ENCODE assay signal across 11 mouse cellular contexts in genomic region chr5:125363894-125364293, GRCm38 (mm10). TPM values are rescaled to one million over a fixed set of nuclear protein-coding genes. Genes with fewer than 3 reads are reported as not detected.
DNase-seq lines count a peak whose midpoint lies in the region; ATAC-seq and TF ChIP-seq lines count a peak whose summit lies in the region.
"Had no signal": no experiment of that assay in that cellular context is flagged by ENCODE, and none has a peak within 500 bp of the region (broad histone marks: within the 10 kb centered on the region; RNA-seq: fewer than 3 reads in every experiment).

No protein-coding gene starts in this region.

- peaks cover 5% of the 10 kb centered on the region; the same call in 1 of the 2 replicates for H3K4me1 ChIP-seq in cerebellum, adult 2 months (ENCODE audit: control insufficient read depth, insufficient read depth, low read length)
- H3K4me1 ChIP-seq: neural tube, embryonic 15.5 days; stomach, embryonic 15.5 days had no signal

- ATAC-seq in megakaryocyte, adult 5-6 weeks (ENCODE audit: poor library complexity, severe bottlenecking), result no peak

- DNase-seq in adrenal gland, postnatal 25 days, result peak; percentile 57
- no peak for DNase-seq in adrenal gland, adult 8-10 months
- peak; percentile 33 for DNase-seq in ovary, postnatal 36 days (ENCODE audit: low spot score)
- no peak for DNase-seq in ovary, adult 18-20 months (ENCODE audit: low spot score)
- peak; percentile 80 for DNase-seq in kidney, adult 9 months
- peak; percentile 61 for DNase-seq in lung, postnatal 36 days
- no peak for DNase-seq in cerebellum, adult 2 months

- no peak overlapping the region for H3K4me3 ChIP-seq in cerebellum, adult 2 months (replicated peaks; ENCODE audit: insufficient read depth, low read depth, low read length)
- H3K4me3 ChIP-seq: megakaryocyte, embryonic 14.5 days; neural tube, embryonic 15.5 days; stomach, embryonic 15.5 days had no signal

- no peaks in the 10 kb centered on the region for H3K27me3 ChIP-seq in cerebellum, adult 2 months (ENCODE audit: control insufficient read depth, insufficient read depth, low read length)
- H3K27me3 ChIP-seq: neural tube, embryonic 15.5 days; stomach, embryonic 15.5 days had no signal

- WGBS in cerebellum, adult 2 months, result 62% methylated on average over 7 of the region's 7 CpGs

- H3K27ac ChIP-seq in cerebellum, adult 2 months (ENCODE audit: insufficient read depth, low read length), result no peak overlapping the region
- H3K27ac ChIP-seq: neural tube, embryonic 15.5 days; stomach, embryonic 15.5 days had no signal

- TF ChIP-seq POLR2A in cerebellum, adult 2 months (IDR thresholded peaks at IDR 0.05; ENCODE audit: borderline replicate concordance, insufficient read depth, low read length), result no peak

- no peak for TF ChIP-seq CTCF in cerebellum, adult 2 months (IDR thresholded peaks at IDR 0.05; ENCODE audit: borderline replicate concordance, insufficient read depth, low read depth, low read length)

RNA-seq across cellular contexts. Expression of gene Scarb1, which starts 23.0 kb away (rescaled TPM):
- 1,988 and 2,596 TPM in 2 replicates for total RNA-seq in adrenal gland, postnatal 25 days (2021)
- 1,000 to 10,000 TPM; 1,640 to 3,396 (median 2,408) TPM for total RNA-seq in adrenal gland, adult 8-10 months (2022)
- polyA plus RNA-seq in cerebellum, adult 2 months (2012; rRNA removed), result 16.8 and 19.9 TPM in 2 replicates
- total RNA-seq in megakaryocyte, adult 5-6 weeks (2015), result 88.7 and 92.9 TPM in 2 replicates
- total RNA-seq in megakaryocyte, adult 5-6 weeks (2017), result 86.3 and 88.2 TPM in 2 replicates

RNA-seq across cellular contexts. Expression of gene Gm10382, which starts 25.2 kb away (rescaled TPM):
- not detected in 2 replicates for total RNA-seq in adrenal gland, postnatal 25 days (2021)
- total RNA-seq in adrenal gland, adult 8-10 months (2022), result under 1 TPM in 3 of 4 experiments, not detected in 1; 0.41 to 0.48 (median 0.45) TPM
- 0.28 and 0.41 TPM in 2 replicates for polyA plus RNA-seq in cerebellum, adult 2 months (2012; rRNA removed)
- total RNA-seq in megakaryocyte, adult 5-6 weeks (2015), result not detected in 2 replicates
- total RNA-seq in megakaryocyte, adult 5-6 weeks (2017), result 0.11 TPM in 1 of 2 replicates, not detected in the other

RNA-seq across cellular contexts. Expression of gene Ubc, which starts 26.1 kb away (rescaled TPM):
- total RNA-seq in adrenal gland, postnatal 25 days (2021), result 1,462 and 1,631 TPM in 2 replicates
- 1,000 to 10,000 TPM; 1,164 to 1,564 (median 1,502) TPM for total RNA-seq in adrenal gland, adult 8-10 months (2022)
- polyA plus RNA-seq in cerebellum, adult 2 months (2012; rRNA removed), result 1,009 and 1,093 TPM in 2 replicates
- 260 and 265 TPM in 2 replicates for total RNA-seq in megakaryocyte, adult 5-6 weeks (2015)
- 355 and 414 TPM in 2 replicates for total RNA-seq in megakaryocyte, adult 5-6 weeks (2017)

Comparison
In these comparisons a context has a peak if more than half of its experiments do, and no peak if none do; other contexts are left out.
1. DNase-seq: peak in adrenal gland, postnatal 25 days (single experiment), ovary, postnatal 36 days (single experiment), kidney, adult 9 months (single experiment) and lung, postnatal 36 days (single experiment); none in adrenal gland, adult 8-10 months (single experiment), ovary, adult 18-20 months (single experiment) and cerebellum, adult 2 months (0 of 2).
2. RNA of gene Scarb1, which starts 23.0 kb away (total RNA-seq): 1,640 to 3,396 TPM in adrenal gland, adult 8-10 months and 1,988 to 2,596 TPM in adrenal gland, postnatal 25 days; 86.3 to 92.9 TPM in megakaryocyte, adult 5-6 weeks; every median in the first group is over 10 times any median in the second.